Mouse (Mus musculus) erythroblast, embryonic 14.5 days (primary cell): Measurements from ENCODE around the gene Zmym3.

ENCODE experiments used
- GATA1 ChIP-seq: IDR thresholded peaks from 2 replicates; pipeline ENCODE4 v1.6.1; 2012; ENCODE audit warnings: low read length, inconsistent platforms, mixed read lengths
- TAL1 ChIP-seq: IDR thresholded peaks from 3 replicates; pipeline ENCODE4 v1.6.1; 2012; ENCODE audit warnings: low read length, inconsistent platforms, mixed read lengths

- TF ChIP-seq GATA1 (no peak), TAL1 (no peak)
Measured at GRCm38 (mm10) chrX:101386222-101386621, 34.4 kb downstream of the Zmym3 start.
